Mouse (Mus musculus): ENCODE measurements at regions not wholly inside any gene's neighbourhood (a gene's known extent, or its start where the extent isn't known, plus 50 kb on each side); places are given as distances from the start of the nearest gene placed in this dataset.

- H3K9ac ChIP-seq (ENCODE audit: low read length): no peak overlapping the region
- H3K9me3 ChIP-seq (ENCODE audit: control insufficient read depth, low read length): no peaks in the 10 kb centered on the region
- 55% methylated on average over 8 of the region's 8 CpGs for WGBS
- no peak overlapping the region for H3K27ac ChIP-seq (replicated peaks)
- no peaks in the 10 kb centered on the region for H3K4me1 ChIP-seq (replicated peaks; ENCODE audit: control insufficient read depth, insufficient read depth)
- DNase-seq (ENCODE audit: low spot score): no peak
- H3K27me3 ChIP-seq (ENCODE audit: control insufficient read depth, insufficient read depth, low read length): no peaks in the 10 kb centered on the region
- H3K4me3 ChIP-seq (ENCODE audit: low read depth, low read length): no peak overlapping the region
- TF ChIP-seq EP300 (optimal IDR thresholded peaks at IDR 0.05) (no peak), CTCF (IDR thresholded peaks at IDR 0.05; ENCODE audit: low read depth) (no peak)
- H3K36me3 ChIP-seq (ENCODE audit: control insufficient read depth, insufficient read depth, low read length): no peaks in the 10 kb centered on the region
- H3K4me2 ChIP-seq (replicated peaks; ENCODE audit: low read depth): no peak overlapping the region
- ATAC-seq (ENCODE audit: low FRiP score, low TSS enrichment): peak; percentile 88
Measured at GRCm38 (mm10) chr15:13236869-13237507, 63.5 kb upstream of the Cdh6 start.

- Histone ChIP-seq H3K9ac (ENCODE audit: low read length) (no peak overlapping the region), H3K4me3 (ENCODE audit: low read depth, low read length) (no peak overlapping the region), H3K27me3 (ENCODE audit: control insufficient read depth, insufficient read depth, low read length) (no peaks in the 10 kb centered on the region), H3K4me1 (replicated peaks; ENCODE audit: control insufficient read depth, insufficient read depth) (no peaks in the 10 kb centered on the region), H3K36me3 (ENCODE audit: control insufficient read depth, insufficient read depth, low read length) (no peaks in the 10 kb centered on the region), H3K27ac (replicated peaks) (no peak overlapping the region), H3K9me3 (ENCODE audit: control insufficient read depth, low read length) (no peaks in the 10 kb centered on the region), H3K4me2 (replicated peaks; ENCODE audit: low read depth) (no peak overlapping the region)
- 79% methylated on average over 5 of the region's 5 CpGs for WGBS
- ATAC-seq (ENCODE audit: low FRiP score, low TSS enrichment): no peak
- DNase-seq (ENCODE audit: low spot score): no peak
- no peak for TF ChIP-seq CTCF (IDR thresholded peaks at IDR 0.05; ENCODE audit: low read depth)
- no peak for TF ChIP-seq EP300 (optimal IDR thresholded peaks at IDR 0.05)
Measured at GRCm38 (mm10) chr15:13232567-13233259, 59.2 kb upstream of the Cdh6 start.

GRCm38 (mm10) chr15:13231550-13231949 is 58.1 kb upstream of the Cdh6 start:
- no peak for ATAC-seq (ENCODE audit: low FRiP score, low TSS enrichment)
- 30% methylated on average over 4 of the region's 4 CpGs for WGBS
- Histone ChIP-seq H3K4me1 (replicated peaks; ENCODE audit: control insufficient read depth, insufficient read depth) (no peaks in the 10 kb centered on the region), H3K27ac (replicated peaks) (no peak overlapping the region), H3K36me3 (ENCODE audit: control insufficient read depth, insufficient read depth, low read length) (no peaks in the 10 kb centered on the region), H3K4me3 (ENCODE audit: low read depth, low read length) (no peak overlapping the region), H3K27me3 (ENCODE audit: control insufficient read depth, insufficient read depth, low read length) (no peaks in the 10 kb centered on the region), H3K9me3 (ENCODE audit: control insufficient read depth, low read length) (no peaks in the 10 kb centered on the region), H3K4me2 (replicated peaks; ENCODE audit: low read depth) (no peak overlapping the region), H3K9ac (ENCODE audit: low read length) (no peak overlapping the region)
- no peak for DNase-seq (ENCODE audit: low spot score)
- no peak for TF ChIP-seq EP300 (optimal IDR thresholded peaks at IDR 0.05)
- TF ChIP-seq CTCF (IDR thresholded peaks at IDR 0.05; ENCODE audit: low read depth): no peak

- no peaks in the 10 kb centered on the region for H3K4me1 ChIP-seq (replicated peaks; ENCODE audit: control insufficient read depth, insufficient read depth)
- no peak for DNase-seq (ENCODE audit: low spot score)
- no peaks in the 10 kb centered on the region for H3K9me3 ChIP-seq (ENCODE audit: control insufficient read depth, low read length)
- no peak for ATAC-seq (ENCODE audit: low FRiP score, low TSS enrichment)
- no peak overlapping the region for H3K4me2 ChIP-seq (replicated peaks; ENCODE audit: low read depth)
- no peaks in the 10 kb centered on the region for H3K36me3 ChIP-seq (ENCODE audit: control insufficient read depth, insufficient read depth, low read length)
- TF ChIP-seq CTCF (IDR thresholded peaks at IDR 0.05; ENCODE audit: low read depth): no peak
- TF ChIP-seq EP300 (optimal IDR thresholded peaks at IDR 0.05): no peak
- H3K4me3 ChIP-seq (ENCODE audit: low read depth, low read length): no peak overlapping the region
- no peaks in the 10 kb centered on the region for H3K27me3 ChIP-seq (ENCODE audit: control insufficient read depth, insufficient read depth, low read length)
- WGBS: 90% methylated on average over 12 of the region's 12 CpGs
- no peak overlapping the region for H3K9ac ChIP-seq (ENCODE audit: low read length)
- no peak overlapping the region for H3K27ac ChIP-seq (replicated peaks)
Measured at GRCm38 (mm10) chr15:13228125-13228524, 54.6 kb upstream of the Cdh6 start.
